Mouse (Mus musculus) hindbrain, embryonic 14.5 days (tissue): ENCODE measurements around the gene Fam222a. TPM values are rescaled to one million over a fixed set of nuclear protein-coding genes. Genes with fewer than 3 reads are reported as not detected.

Experiments
- ATAC-seq: fragments of 200-750 bp; cut with Nextera tagmentation; 2 replicates; pipeline ENCODE4 v1.8.0; 2017; ENCODE audit warnings: moderate number of reproducible peaks, mild to moderate bottlenecking, moderate TSS enrichment, moderate library complexity; ENCODE audit not compliant: low FRiP score
- DNase-seq: peaks from one replicate; pipeline ENCODE4 v3.0.0-alpha.2; 2015; ENCODE audit warnings: low spot score
- H3K27ac ChIP-seq: fragments of 300-500 bp; sonication (generic); 2 replicates; pipeline ENCODE4 v1.5.1; 2014; ENCODE audit warnings: mild to moderate bottlenecking, moderate library complexity
- H3K27me3 ChIP-seq: fragments of 300-500 bp; sonication (generic); 2 replicates; pipeline ENCODE4 v1.6.1; 2014; ENCODE audit warnings: mild to moderate bottlenecking, low read length, mixed read lengths; ENCODE audit not compliant: control insufficient read depth, insufficient read depth
- H3K36me3 ChIP-seq: fragments of 300-500 bp; sonication (generic); replicated peaks from 2 replicates; pipeline ENCODE4 v1.6.1; 2014; ENCODE audit not compliant: control insufficient read depth, insufficient read depth
- H3K4me1 ChIP-seq: fragments of 300-500 bp; sonication (generic); replicated peaks from 2 replicates; pipeline ENCODE4 v1.6.1; 2014; ENCODE audit warnings: antibody characterized with exemption, low read length, mixed read lengths; ENCODE audit not compliant: control insufficient read depth, insufficient read depth
- H3K4me2 ChIP-seq: fragments of 300-500 bp; sonication (generic); replicated peaks from 2 replicates; pipeline ENCODE4 v1.6.1; 2014; ENCODE audit warnings: mild to moderate bottlenecking, moderate library complexity
- H3K4me3 ChIP-seq: fragments of 300-500 bp; sonication (generic); replicated peaks from 2 replicates; pipeline ENCODE4 v1.5.1; 2014; ENCODE audit warnings: mild to moderate bottlenecking, low read length
- H3K9ac ChIP-seq: fragments of 300-500 bp; sonication (generic); 2 replicates; pipeline ENCODE4 v1.6.1; 2014
- H3K9me3 ChIP-seq: fragments of 300-500 bp; sonication (generic); 2 replicates; pipeline ENCODE4 v1.6.1; 2016; ENCODE audit warnings: low read length; ENCODE audit not compliant: control insufficient read depth
- WGBS: fragments of 180-500 bp; shearing (Covaris S2); extraction: QIAGEN DNeasy Blood & Tissue Kit; methylation state at CpG from one replicate; pipeline ENCODE4 v1.1.7; 2014; 5-methylcytosine and 5-hydroxymethylcytosine counted together
- polyA plus RNA-seq: library from polyadenylated mRNA; unstranded; fragments of >200 nt; fragmentation: Nextera tagmentation; extraction: Ambion mirVana; gene quantifications from 2 replicates; pipeline ENCODE4 v1.2.1, GENCODE M21; 2014

Gene Fam222a
- polyA plus RNA-seq, 1 experiment from 2014 or later: 6.6 TPM

DNA sequence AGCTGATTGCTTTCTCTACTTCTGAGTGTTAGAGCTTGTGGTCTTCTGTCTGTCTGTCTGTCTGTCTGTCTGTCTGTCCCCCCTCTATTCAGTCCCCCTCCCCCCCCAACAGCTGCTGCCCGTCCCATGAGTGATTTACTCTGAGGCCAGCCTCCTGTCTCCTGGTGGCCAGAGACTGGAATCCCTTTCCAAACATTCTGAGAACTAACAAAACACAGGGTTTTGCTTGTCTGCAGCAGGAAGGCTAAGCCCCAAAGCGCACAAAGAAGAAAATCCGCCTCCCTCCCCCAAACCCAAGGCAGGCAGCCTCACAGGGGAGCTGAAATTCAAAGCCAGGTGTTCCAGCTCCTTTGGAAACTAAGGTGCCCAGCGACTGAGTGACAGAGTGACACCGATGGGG, 17.9 kb downstream of the Fam222a start:
- Histone ChIP-seq H3K27ac (no peak overlapping the region), H3K9ac (no peak overlapping the region), H3K4me3 (no peak overlapping the region), H3K36me3 (no peaks in the 10 kb centered on the region), H3K4me1 (peaks cover 61% of the 10 kb centered on the region), H3K4me2 (no peak overlapping the region), H3K27me3 (no peaks in the 10 kb centered on the region), H3K9me3 (no peaks in the 10 kb centered on the region)
- ATAC-seq: no peak
- 12% methylated on average over 5 of the region's 5 CpGs for WGBS
- no peak for DNase-seq

DNA sequence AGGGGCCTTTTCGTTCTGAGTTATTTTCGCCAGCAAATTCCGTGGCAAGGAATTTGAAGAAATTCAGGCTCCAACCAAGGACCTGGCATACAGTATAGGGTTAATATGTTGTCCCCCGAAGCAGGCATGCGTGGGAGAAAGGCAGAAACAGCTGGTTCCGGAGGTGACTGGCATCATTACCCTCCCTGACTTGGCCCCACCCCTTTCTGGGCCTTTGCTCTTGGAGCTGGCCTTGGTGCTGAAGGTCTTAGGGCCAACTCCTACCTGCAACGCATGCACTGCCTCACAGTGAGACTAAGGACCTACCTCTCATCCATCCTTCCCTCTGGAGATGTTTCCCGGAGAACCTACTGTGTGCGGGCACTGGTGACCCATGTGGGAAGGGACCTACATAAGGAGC, 20.1 kb downstream of the Fam222a start:
- ATAC-seq (no peak), DNase-seq (no peak)
- Histone ChIP-seq H3K27ac (no peak overlapping the region), H3K4me1 (peaks cover 78% of the 10 kb centered on the region), H3K27me3 (no peaks in the 10 kb centered on the region), H3K36me3 (no peaks in the 10 kb centered on the region), H3K9me3 (no peaks in the 10 kb centered on the region), H3K4me3 (no peak overlapping the region), H3K4me2 (no peak overlapping the region), H3K9ac (no peak overlapping the region)
- 43% methylated on average over 9 of the region's 9 CpGs for WGBS

DNA sequence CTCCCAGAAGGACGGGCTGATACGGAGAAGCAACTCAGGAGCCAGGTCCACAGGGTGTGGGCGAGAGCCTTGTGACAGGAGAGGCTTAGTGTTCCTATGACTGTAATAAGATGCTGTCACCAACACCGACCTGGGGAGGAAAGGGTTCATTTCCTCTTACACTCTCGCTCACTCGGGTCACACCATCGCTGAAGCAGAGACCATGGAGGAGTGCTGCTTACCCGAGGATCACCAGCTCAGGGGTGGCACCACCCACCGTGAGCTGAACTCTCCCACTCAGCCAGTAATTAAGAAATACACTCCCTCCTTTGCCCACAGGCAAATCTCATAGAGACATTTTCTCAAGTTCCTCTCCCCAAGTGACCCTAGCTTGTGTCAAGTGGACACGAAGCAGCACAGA, 20.6 kb downstream of the Fam222a start:
- H3K4me2 ChIP-seq: no peak overlapping the region
- no peak for DNase-seq
- no peaks in the 10 kb centered on the region for H3K9me3 ChIP-seq
- 50% methylated on average over 10 of the region's 10 CpGs for WGBS
- no peak overlapping the region for H3K4me3 ChIP-seq
- H3K36me3 ChIP-seq: no peaks in the 10 kb centered on the region
- H3K4me1 ChIP-seq: peaks cover 78% of the 10 kb centered on the region
- H3K9ac ChIP-seq: 0 out of 2 replicates have a peak overlapping the region, but pooled peaks have one; percentile 8
- no peak for ATAC-seq
- H3K27ac ChIP-seq: peak overlapping the region; percentile 62
- H3K27me3 ChIP-seq: no peaks in the 10 kb centered on the region

DNA sequence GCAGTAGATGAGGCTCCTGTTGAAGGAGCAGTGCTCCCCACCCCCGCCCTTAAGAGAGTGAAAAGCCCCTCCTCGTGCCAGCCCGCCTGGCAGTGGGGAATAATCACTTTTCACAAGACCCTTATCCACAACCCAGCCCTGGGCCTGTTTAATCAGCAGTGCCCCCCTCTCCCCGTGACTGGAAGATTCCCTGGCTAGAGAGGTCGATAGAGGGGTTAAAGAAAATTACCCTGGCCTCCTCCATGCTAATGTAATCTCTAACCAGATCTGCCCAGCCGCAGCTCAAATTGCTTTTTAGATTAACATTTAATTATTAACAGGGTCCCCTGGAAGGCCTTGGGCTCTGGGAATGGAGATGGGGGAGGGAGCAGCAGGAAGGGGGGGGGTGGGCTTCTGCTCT, 21.2 kb downstream of the Fam222a start:
- peaks cover 75% of the 10 kb centered on the region for H3K4me1 ChIP-seq
- no peak overlapping the region for H3K4me2 ChIP-seq
- H3K36me3 ChIP-seq: no peaks in the 10 kb centered on the region
- H3K9ac ChIP-seq: 0 out of 2 replicates have a peak overlapping the region, but pooled peaks have one; percentile 8
- H3K4me3 ChIP-seq: no peak overlapping the region
- ATAC-seq (peak; percentile 9; the same call in 1 of the 2 replicates), DNase-seq (no peak)
- no peaks in the 10 kb centered on the region for H3K9me3 ChIP-seq
- peak overlapping the region; percentile 62 for H3K27ac ChIP-seq
- WGBS: 21% methylated on average over 6 of the region's 6 CpGs
- no peaks in the 10 kb centered on the region for H3K27me3 ChIP-seq

DNA sequence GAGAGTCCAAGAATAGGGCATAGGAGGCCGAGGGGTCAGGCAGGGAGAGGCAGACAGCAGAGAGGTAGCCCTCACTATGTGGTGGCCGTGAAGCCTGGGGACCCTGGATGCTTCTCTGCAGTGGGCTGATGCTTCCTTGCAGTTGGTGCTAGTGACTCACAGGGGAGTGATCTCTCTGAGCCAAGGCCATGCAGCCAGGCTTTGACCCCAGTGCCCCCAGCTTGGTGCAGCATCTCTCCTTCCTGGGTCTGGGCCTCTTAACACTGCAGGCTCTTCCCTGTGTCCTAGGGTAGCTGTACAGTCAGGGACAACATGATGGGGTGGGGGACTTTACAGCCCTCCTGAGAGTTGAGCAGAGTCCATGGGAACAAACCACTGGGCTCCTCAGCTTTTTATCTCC, 21.6 kb downstream of the Fam222a start:
- Histone ChIP-seq H3K36me3 (no peaks in the 10 kb centered on the region; the same call in 1 of the 2 replicates), H3K27ac (no peak overlapping the region), H3K9me3 (no peaks in the 10 kb centered on the region), H3K4me3 (no peak overlapping the region), H3K9ac (0 out of 2 replicates have a peak overlapping the region, but pooled peaks have one; percentile 41), H3K27me3 (no peaks in the 10 kb centered on the region), H3K4me1 (peaks cover 71% of the 10 kb centered on the region), H3K4me2 (no peak overlapping the region)
- 33% methylated on average over 2 of the region's 2 CpGs for WGBS
- ATAC-seq (peak; percentile 5; the same call in 1 of the 2 replicates), DNase-seq (no peak)

DNA sequence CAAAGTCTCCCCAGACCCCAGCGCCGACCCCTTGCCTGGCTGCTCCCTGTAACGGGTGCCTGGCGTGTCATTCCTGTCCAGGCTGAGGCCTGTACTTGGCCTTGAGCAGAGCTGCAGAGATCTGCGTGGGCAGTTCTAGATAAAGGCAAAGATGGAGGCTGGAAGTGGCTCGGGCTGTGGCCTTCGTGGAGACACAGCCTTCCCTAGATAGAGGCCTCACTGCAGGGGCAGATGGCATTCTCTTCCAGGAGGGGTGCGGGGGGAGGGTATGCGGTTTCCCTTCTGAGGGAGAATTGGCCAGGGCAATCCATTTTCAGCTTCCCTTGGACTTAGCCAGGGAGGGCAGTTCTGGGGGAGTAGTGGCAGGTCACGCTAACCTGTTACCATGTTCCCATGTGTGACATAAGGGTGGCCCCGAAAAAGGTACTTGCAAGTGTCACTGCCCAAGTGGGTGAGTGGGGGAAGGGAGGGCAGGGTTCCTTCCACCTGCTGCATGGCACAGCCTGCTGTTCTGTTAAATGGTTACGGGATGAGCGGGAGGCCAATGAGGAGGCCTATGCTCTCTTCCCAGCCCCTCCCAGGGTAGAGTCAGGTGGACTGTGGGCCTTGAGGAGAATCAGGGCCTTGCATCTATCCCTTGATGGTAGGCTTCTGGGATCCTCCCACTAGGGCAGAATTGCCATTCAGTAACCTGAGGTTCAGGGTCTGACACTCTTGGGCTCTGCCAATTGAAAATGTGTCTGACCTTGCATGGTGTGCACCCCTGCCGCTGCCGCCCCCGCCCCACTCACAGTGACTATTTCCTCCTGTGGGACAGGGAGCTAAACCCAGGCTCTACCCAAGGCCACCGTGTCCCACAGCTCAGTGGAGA, 22.5 kb downstream of the Fam222a start:
- Histone ChIP-seq H3K27ac (peak overlapping the region; percentile 6; the same call in 1 of the 2 replicates), H3K9me3 (no peaks in the 10 kb centered on the region), H3K4me3 (no peak overlapping the region), H3K4me1 (peaks cover 66% of the 10 kb centered on the region), H3K4me2 (no peak overlapping the region), H3K9ac (peak overlapping the region; percentile 41; the same call in 1 of the 2 replicates), H3K27me3 (no peaks in the 10 kb centered on the region), H3K36me3 (peaks cover 4% of the 10 kb centered on the region; the same call in 1 of the 2 replicates)
- 61% methylated on average over 17 of the region's 17 CpGs for WGBS
- DNase-seq: no peak
- no peak for ATAC-seq

DNA sequence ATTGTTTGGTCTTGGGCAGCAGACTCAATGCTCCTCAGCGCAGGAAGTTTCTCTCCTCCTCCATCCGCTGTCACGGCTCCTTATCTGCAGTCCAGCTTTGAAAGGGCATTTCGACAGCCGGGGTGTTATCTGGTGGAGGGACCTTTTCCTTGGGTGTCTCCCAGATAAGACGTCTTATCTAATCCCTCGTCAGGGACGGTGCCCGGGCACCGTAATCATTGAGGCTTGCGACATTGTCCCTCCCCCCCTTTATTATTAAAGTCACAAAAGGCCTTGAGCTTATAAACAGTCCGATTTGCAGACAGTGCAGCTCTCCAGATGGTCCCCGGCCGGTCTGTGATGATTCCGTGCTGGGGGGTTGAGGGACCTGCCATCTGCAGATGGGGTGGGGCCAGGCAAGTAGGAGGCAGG, 23.3 kb downstream of the Fam222a start:
- Histone ChIP-seq H3K27me3 (no peaks in the 10 kb centered on the region), H3K9me3 (no peaks in the 10 kb centered on the region), H3K36me3 (peaks cover 7% of the 10 kb centered on the region; the same call in 1 of the 2 replicates), H3K4me3 (no peak overlapping the region), H3K9ac (0 out of 2 replicates have a peak overlapping the region, but pooled peaks have one; percentile 4), H3K4me1 (peaks cover 58% of the 10 kb centered on the region), H3K27ac (peak overlapping the region; percentile 6; the same call in 1 of the 2 replicates), H3K4me2 (no peak overlapping the region)
- DNase-seq (no peak), ATAC-seq (no peak)
- 19% methylated on average over 15 of the region's 15 CpGs for WGBS

DNA sequence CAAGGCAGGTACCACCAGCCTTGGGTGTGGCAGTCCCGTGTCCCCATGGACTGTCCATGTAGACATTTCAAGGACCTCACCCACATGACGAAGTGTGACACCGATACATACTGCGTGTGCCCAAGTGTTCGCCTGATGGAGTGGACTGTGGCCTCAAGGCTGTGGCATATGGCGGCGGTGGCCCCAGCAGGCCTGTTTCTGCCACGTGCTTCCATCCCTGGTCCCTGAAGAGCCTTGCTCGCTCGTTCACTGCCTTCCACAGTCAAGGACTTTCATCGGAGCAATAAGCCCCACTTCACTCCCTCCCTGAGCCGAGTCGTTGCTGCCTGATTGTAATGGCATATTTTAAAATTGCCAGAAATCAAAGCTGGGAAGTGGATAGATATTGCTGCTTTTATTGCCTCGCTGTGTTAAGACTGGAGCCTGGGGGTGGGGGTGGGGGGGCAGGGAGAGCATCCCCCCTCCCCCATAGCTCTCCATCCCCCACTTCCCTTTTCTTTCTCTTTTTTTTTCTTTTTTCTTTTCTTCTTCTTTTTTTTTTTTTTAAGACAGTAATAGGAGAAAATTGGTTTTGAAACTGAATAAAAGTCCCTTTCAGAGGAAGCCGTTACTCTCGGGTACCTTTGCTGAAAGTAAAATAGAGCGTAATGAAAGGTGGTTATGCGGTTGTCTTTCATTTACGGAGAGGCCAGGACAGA, 24.8 kb downstream of the Fam222a start:
- H3K27ac ChIP-seq: peak overlapping the region; percentile 63
- H3K4me1 ChIP-seq: peaks cover 68% of the 10 kb centered on the region
- H3K27me3 ChIP-seq: no peaks in the 10 kb centered on the region
- WGBS: 36% methylated on average over 19 of the region's 19 CpGs
- H3K9me3 ChIP-seq: no peaks in the 10 kb centered on the region
- H3K4me2 ChIP-seq: peak overlapping the region; percentile 17; the same call in 1 of the 2 replicates
- ATAC-seq (0 out of 2 replicates have a peak, but pooled peaks have one; percentile 17), DNase-seq (no peak)
- H3K9ac ChIP-seq: peak overlapping the region; percentile 43; the same call in 1 of the 2 replicates
- H3K36me3 ChIP-seq: peaks cover 7% of the 10 kb centered on the region; the same call in 1 of the 2 replicates
- H3K4me3 ChIP-seq: no peak overlapping the region
